Mouse (Mus musculus) right cerebral cortex, postnatal 36 days (tissue): ENCODE measurements around the gene Col4a6.

ENCODE experiments used
- DNase-seq, 2 experiments: peaks; one replicate each; pipeline ENCODE4 v3.0.0; 2022; ENCODE audit warnings: low spot score in 2 of 2, mixed read lengths in 1 of 2

Col4a6 gene

DNA sequence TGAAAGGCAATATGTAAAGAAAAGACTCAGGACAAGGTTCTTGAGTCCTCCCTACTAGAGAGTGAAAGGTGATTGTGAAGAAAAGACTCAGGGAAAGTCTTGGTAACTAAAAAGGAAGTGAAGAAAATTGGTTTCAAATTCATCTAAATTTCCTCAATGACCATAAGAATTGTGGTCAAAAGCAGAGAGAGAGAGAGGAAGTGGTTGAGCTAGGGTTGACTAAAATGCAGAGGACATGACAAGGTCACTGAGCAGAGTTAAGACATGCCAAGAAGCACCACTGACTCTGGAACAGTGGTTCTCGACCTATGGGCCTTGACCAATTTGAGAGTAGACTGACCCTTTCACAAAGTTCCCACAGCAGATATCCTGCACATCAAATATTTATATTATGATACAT is 224.2 kb downstream of the Col4a6 start:
- no peak for DNase-seq

DNA sequence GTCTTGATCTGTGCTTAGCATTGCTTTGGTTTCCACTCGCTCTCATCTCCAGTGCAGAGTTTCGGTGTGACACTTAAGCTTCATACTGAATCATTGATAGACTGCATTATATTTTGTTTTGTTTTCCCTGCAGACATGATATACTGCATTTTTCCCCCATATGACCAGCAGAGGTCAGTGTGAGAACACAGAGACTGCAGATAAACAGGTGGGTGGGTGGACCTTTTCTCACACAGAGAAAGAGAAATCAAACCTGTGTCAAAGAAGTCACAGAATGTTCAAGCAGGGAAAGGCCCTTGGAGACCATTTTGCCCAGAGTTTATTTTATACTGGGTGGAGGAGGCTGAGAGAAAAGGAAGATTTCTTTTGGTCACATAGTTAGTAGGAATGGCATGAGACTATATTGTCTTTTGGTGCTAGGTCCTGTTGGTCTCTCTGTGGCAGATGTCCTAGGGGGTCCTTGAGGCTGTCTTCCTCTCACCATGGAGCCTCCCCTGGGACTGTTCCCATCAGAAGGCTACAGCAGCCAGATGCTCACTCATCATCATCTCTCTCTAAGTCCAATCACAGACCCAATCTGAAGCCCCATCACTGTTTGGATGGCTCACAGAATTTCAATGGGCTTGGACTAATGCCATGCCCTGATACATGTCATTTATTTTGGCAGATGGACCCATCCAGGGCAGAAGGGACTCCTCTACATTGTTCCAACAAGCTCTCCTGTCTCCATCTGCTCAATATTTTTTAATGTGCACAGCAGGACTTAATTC is 237.1 kb downstream of the Col4a6 start:
- peak in 1 of 2 experiments; percentile 1 for DNase-seq

DNA sequence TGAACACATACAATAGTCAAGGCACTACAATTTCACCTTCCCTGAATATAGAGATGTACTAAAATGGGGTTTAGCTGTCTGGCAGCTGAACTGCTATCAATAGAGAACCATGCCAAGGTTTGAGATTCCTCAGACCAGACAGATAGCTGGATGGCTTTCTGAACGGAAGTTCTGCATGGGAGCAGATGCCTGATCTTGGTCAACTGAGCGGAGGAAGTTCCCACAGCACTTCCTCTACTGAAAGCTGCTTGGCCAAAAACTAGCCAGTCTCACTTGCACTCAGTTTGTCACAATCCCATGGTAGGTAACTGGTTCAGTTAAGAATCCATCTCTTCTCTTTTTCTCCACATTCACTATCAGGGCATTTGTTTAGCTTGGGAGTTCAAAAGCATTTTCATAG is 245.7 kb downstream of the Col4a6 start:
- no peak for DNase-seq

DNA sequence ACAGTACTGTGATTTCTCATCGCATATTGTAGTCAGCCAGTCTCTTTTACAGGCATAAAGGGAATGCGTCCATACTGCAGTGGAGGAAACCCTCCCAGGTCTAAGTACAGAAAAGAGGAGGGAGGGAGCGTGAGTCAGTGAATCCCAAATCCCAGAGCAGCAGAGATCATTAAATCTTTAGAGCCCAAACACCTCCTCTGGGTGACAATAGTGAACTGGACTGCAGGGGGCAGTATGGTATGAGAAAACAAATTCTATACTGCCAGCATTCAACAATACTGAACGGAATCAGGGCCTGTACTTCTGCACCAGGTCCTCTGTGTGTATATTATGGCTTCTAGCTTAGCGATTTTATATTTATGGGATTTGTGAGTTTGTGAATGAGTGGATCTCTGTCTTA is 261.1 kb downstream of the Col4a6 start:
- peak; percentile 2 to 9 for DNase-seq

DNA sequence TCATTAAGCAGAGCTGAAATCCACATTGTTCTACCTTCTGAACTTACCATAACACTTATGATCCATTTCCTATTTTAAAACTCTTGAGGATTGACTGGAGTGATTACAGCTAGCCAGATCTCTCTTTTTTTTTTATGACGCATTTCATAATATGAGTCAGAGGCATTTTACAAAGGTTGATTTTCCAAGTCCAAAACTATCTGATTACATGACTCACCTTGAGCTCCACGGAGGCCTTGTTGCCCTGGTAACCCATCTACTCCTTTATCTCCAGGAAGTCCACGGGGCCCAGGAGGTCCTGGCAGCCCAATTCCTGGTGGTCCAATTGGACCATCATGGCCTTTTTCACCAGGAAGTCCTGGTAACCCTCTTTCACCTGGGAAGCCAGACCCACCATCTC is 274.9 kb downstream of the Col4a6 start:
- no peak for DNase-seq

DNA sequence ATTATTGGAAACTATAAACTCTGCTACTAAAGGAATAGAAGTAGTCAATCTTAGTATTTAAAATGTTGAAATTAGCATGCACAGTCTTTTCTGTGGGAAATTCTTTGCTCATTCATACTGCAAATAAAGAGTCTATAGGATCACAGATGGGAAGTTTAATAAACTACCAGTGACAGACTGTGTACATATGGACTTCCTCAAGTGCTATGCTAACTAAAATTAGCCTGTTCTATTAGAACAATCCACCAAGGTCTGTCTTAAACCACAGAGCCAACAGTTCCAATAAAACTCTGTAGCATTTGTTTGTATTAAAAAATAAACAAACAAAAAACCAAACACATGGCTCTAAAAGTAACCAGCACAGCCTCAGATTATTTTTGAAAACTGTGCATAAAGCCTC is 278.8 kb downstream of the Col4a6 start:
- DNase-seq = no peak

DNA sequence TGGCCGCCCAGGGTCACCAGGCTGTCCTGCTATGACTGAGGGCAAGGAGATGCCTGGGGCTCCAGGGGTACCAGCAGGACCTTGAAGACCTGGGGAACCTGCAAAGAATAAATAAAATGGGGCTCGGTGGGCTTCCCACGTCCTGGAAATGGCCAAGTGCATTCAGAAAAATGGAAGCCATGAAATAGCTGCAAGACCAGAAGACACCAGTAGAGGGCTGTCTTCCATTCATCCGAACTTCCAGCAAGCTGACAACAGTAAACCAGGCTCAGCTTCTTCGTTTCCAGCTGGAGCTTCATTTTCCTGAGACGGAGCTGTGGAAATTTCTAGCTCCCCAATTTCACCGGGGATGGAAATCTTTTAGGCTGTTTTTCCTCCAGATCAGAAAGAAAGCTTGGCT is 298.5 kb downstream of the Col4a6 start:
- DNase-seq = no peak

DNA sequence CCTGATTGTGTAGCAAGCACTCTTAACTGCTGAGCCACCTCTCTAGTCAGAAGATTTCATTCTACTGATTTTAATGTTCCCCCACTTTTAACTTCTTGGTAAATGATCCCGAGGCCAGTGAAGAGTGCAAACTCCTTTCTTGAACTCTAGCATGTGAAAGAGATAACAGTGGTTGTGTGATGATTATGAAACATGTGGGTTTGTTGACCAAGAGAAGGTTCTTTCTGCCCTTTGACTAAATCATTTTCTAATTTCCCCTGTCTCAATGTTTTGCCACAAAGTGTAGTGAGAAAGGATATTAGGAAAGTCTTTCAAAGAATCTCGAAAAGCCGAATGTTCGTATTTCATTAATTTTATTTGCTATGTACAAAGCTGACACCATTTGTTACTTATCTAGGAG is 308.8 kb downstream of the Col4a6 start:
- DNase-seq = no peak

DNA sequence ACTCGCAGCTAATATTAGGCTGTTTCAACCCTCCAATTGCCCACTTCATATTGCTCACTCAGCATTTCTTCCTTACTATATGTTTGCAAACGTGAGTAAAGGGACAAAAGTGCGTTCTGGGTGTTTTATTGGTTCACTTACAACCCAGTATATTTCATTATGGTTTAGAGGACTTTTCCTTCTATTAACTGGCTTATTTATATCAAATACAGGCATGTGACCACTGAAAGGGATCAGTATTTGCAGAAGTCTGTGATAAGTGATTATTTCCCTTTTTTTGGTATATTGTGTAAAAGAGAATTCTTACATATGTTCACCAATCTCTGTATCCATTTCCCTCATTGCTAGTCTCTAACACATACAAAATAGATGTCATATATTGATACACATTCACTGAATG is 313.5 kb downstream of the Col4a6 start:
- DNase-seq = no peak

DNA sequence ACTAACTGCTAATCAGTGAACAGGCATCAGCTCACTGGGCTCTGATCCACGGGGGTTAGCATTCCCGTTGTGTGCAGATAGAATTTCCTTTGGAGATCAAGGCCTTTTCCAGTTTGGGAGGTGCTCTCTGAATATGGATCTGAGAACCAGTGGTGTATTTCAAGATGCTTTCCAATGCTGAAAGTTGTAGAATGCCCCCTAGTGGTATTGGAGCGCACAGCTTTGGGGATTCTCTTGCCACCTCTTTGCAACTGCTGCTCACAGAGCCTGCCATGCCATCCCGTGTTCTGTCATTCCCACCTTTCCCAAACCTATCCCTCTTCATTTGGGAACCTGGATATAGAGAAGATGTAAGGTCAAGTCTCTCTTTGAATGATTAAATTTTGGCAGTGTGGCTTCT is 315.7 kb downstream of the Col4a6 start:
- DNase-seq = no peak

DNA sequence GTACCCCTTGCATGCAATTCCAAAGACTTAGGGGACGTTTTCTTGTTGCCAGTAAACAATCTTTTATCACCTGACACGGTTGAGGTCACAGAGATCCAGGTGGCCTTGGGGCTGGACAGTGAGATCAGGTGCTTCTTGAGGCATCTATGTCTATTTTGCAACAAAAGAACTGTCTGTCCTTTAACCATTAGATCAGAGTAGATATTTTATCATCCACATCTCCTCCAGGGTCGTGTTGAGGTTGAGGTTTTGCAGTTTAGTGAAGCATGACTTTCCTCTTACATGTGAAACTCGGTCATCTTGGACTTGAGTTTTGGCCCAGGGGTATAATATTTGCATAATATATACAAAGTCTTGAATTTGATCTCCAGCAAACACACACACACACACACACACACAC is 316.2 kb downstream of the Col4a6 start:
- no peak for DNase-seq

DNA sequence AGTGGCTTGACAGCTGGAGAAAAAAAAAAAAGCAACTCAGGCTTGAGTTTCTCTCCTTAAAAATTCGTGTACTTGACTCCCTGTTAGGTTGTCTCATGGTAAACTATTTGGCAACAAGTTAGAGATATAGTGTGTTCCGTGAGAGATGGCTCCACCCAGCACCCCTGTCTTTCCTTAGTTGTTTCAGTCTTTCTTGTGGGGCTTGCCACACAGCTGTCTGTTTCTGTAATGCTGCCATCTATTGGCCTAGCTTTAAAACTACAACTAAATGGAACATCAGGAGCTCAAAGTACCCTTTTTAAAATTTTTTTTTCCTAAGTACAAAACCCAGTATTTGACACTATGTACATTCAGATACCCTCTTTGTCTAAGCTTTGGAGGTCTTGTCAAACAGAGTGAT is 317.2 kb downstream of the Col4a6 start:
- DNase-seq = no peak

DNA sequence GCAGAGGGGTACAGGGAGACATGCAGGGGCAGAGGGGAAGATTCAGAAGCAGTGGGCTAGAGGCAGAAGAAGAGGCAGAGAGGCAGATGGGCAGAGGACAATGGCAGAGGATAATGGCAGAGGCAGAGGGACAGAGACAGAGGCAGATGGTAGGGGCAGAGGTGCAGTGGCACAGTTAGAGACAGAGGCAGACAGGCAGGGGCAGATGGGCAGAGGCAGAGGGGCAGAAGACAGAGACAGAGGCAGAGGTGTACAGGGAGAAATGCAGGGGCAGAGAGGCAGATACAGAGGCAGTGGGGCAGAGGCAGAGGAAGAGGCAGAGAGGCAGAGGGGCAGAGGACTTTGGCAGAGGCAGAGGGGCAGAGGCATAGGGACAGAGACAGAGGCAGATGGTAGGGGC is 322.7 kb downstream of the Col4a6 start:
- no peak for DNase-seq

DNA sequence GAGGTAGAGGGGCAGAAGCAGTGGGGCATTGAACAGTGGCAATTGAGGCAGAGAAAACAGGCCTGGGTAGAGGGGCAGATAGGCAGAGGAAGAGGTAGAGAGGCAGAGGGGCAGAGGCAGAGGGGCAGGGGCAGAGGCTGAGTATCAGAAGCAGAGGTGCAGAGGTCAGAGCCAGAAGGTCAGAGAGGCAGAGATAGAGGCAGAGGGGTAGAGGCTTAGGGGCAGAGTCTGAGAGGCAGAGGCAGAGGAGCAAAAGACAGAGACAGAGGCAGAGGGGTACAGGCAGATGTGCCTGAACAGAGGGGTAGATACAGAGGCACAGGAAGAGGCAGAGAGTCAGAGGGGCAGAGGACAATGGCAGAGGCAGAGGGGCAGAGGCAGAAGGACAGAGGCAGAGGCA is 323.6 kb downstream of the Col4a6 start:
- DNase-seq = no peak

DNA sequence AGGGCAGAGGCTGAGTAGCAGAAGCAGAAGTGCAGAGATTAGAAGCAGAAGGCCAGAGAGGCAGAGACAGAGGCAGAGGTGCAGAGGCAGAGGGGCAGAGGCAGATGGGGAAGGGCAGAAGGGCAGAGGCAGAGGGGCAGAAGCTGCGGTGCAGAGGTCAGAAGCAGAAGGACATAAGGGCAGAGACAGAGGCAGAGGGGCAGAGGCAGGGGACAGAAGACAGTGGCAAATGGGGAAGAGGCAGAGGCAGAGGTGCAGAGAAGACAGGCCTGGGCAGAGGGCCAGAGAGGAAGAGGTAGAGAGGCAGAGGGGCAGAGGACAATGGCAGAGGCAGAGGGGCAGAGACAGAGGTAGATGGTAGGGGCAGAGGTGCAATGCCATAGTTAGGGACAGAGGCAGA is 324.2 kb downstream of the Col4a6 start:
- DNase-seq = no peak
